Mouse (Mus musculus) layer of hippocampus, postnatal 36 days (tissue): ENCODE data around the gene Fam221a. TPM values are rescaled to one million over a fixed set of nuclear protein-coding genes. Genes with fewer than 3 reads are reported as not detected.

Source experiments
- DNase-seq, 2 experiments: peaks; one replicate each; pipeline ENCODE4 v3.0.0; 2022
- total RNA-seq, 2 experiments: library from RNA; stranded (reverse); gene quantifications; 2 replicates each; pipeline ENCODE4 v1.2.3; 2021

The Fam221a gene
- 1 to 10 TPM in 1 of 2 experiments, under 1 TPM in 1; 1.00 to 1.0 TPM for total RNA-seq

GRCm38 (mm10) chr6:49367159-49368054 lies at the start of gene Fam221a:
TSS of gene Fam221a (plus strand) at chr6:49367739.
- peak; percentile 52 to 70 for DNase-seq

- peak; percentile 97 to 98 for DNase-seq
Measured at GRCm38 (mm10) chr6:49318966-49319594, 48.5 kb upstream of the Fam221a start, which contains the start of gene Ccdc126. TSS of gene Ccdc126 (plus strand) at chr6:49319274.

GRCm38 (mm10) chr6:49319595-49320315 lies 47.8 kb upstream of the Fam221a start:
- DNase-seq, result no peak

- no peak for DNase-seq
Measured at GRCm38 (mm10) chr6:49321341-49321740, 46.2 kb upstream of the Fam221a start.

- DNase-seq, result no peak
Measured at GRCm38 (mm10) chr6:49322056-49322455, 45.5 kb upstream of the Fam221a start.

- DNase-seq, result no peak
Measured at GRCm38 (mm10) chr6:49322986-49323385, 44.6 kb upstream of the Fam221a start.

- no peak for DNase-seq
Measured at GRCm38 (mm10) chr6:49324528-49324927, 43.0 kb upstream of the Fam221a start.

- no peak for DNase-seq
Measured at GRCm38 (mm10) chr6:49325294-49325693, 42.2 kb upstream of the Fam221a start.

- no peak for DNase-seq
Measured at GRCm38 (mm10) chr6:49326846-49327245, 40.7 kb upstream of the Fam221a start.

- DNase-seq, result no peak
Measured at GRCm38 (mm10) chr6:49331369-49332059, 36.0 kb upstream of the Fam221a start.

GRCm38 (mm10) chr6:49332060-49332370 lies 35.5 kb upstream of the Fam221a start:
- DNase-seq, result no peak

GRCm38 (mm10) chr6:49338566-49338965 lies 29.0 kb upstream of the Fam221a start:
- DNase-seq, result no peak

GRCm38 (mm10) chr6:49339145-49339544 lies 28.4 kb upstream of the Fam221a start:
- no peak for DNase-seq

- DNase-seq, result no peak
Measured at GRCm38 (mm10) chr6:49343737-49344469, 23.6 kb upstream of the Fam221a start.

GRCm38 (mm10) chr6:49349826-49350225 lies 17.7 kb upstream of the Fam221a start:
- DNase-seq, result no peak

- no peak for DNase-seq
Measured at GRCm38 (mm10) chr6:49354613-49355012, 12.9 kb upstream of the Fam221a start.

- no peak for DNase-seq
Measured at GRCm38 (mm10) chr6:49355171-49355570, 12.4 kb upstream of the Fam221a start.

GRCm38 (mm10) chr6:49360420-49360819 lies 7.1 kb upstream of the Fam221a start:
- no peak for DNase-seq

GRCm38 (mm10) chr6:49368212-49368611 lies 673 bp downstream of the Fam221a start:
- DNase-seq, result no peak

- no peak for DNase-seq
Measured at GRCm38 (mm10) chr6:49372705-49373104, 5.2 kb downstream of the Fam221a start.

- no peak for DNase-seq
Measured at GRCm38 (mm10) chr6:49373943-49374342, 6.4 kb downstream of the Fam221a start.

GRCm38 (mm10) chr6:49378328-49378727 lies 10.8 kb downstream of the Fam221a start:
- DNase-seq, result no peak
